Mouse (Mus musculus) liver, embryonic 15.5 days (tissue): ENCODE measurements around the gene Inpp5d. TPM values are rescaled to one million over a fixed set of nuclear protein-coding genes. Genes with fewer than 3 reads are reported as not detected.

Source experiments
- ATAC-seq: fragments of 200-750 bp; cut with Nextera tagmentation; 2 replicates; pipeline ENCODE4 v1.8.0; 2017; ENCODE audit warnings: moderate number of reproducible peaks, mild to moderate bottlenecking, moderate library complexity; ENCODE audit not compliant: insufficient read depth
- H3K27ac ChIP-seq: fragments of 300-500 bp; sonication (generic); replicated peaks from 2 replicates; pipeline ENCODE4 v1.5.1; 2015; ENCODE audit warnings: mild to moderate bottlenecking, inconsistent platforms
- H3K27me3 ChIP-seq: fragments of 300-500 bp; sonication (generic); 2 replicates; pipeline ENCODE4 v1.6.1; 2015; ENCODE audit warnings: mild to moderate bottlenecking, inconsistent platforms
- H3K36me3 ChIP-seq: fragments of 300-500 bp; sonication (generic); replicated peaks from 2 replicates; pipeline ENCODE4 v1.6.1; 2015; ENCODE audit warnings: moderate library complexity, mild to moderate bottlenecking, inconsistent platforms
- H3K4me1 ChIP-seq: fragments of 300-500 bp; sonication (generic); replicated peaks from 2 replicates; pipeline ENCODE4 v1.6.1; 2015; ENCODE audit warnings: inconsistent platforms
- H3K4me2 ChIP-seq: fragments of 300-500 bp; sonication (generic); 2 replicates; pipeline ENCODE4 v1.6.1; 2015; ENCODE audit warnings: moderate library complexity, mild to moderate bottlenecking, inconsistent platforms
- H3K4me3 ChIP-seq: fragments of 300-500 bp; sonication (generic); replicated peaks from 2 replicates; pipeline ENCODE4 v1.5.1; 2015; ENCODE audit warnings: mild to moderate bottlenecking, inconsistent platforms
- H3K9ac ChIP-seq: fragments of 300-500 bp; sonication (generic); 2 replicates; pipeline ENCODE4 v1.6.1; 2015; ENCODE audit warnings: moderate library complexity, mild to moderate bottlenecking, inconsistent platforms
- H3K9me3 ChIP-seq: fragments of 300-500 bp; sonication (generic); replicated peaks from 2 replicates; pipeline ENCODE4 v1.6.1; 2016; ENCODE audit warnings: inconsistent platforms
- WGBS: fragments of 180-500 bp; shearing (Covaris S2); methylation state at CpG from one replicate; pipeline ENCODE4 v1.1.7; 2015; ENCODE audit warnings: mixed read lengths; ENCODE audit not compliant: insufficient replicate concordance; 5-methylcytosine and 5-hydroxymethylcytosine counted together
- polyA plus RNA-seq: library from polyadenylated mRNA; unstranded; fragments of >200 nt; fragmentation: Nextera tagmentation; extraction: Ambion mirVana; gene quantifications from 2 replicates; pipeline ENCODE4 v1.2.1, GENCODE M21; 2015

The Inpp5d gene
- polyA plus RNA-seq = 10.9 and 13.4 TPM in 2 replicates

GRCm38 (mm10) chr1:87620211-87620668 lies at the start of gene Inpp5d:
Gene Inpp5d (plus strand): TSS chr1:87620312.
- H3K9me3 ChIP-seq = no peaks in the 10 kb centered on the region
- no peaks in the 10 kb centered on the region for H3K36me3 ChIP-seq
- no peaks in the 10 kb centered on the region for H3K27me3 ChIP-seq
- ATAC-seq = peak; percentile 54
- 20% methylated on average over 12 of the region's 12 CpGs for WGBS
- peak within 1 kb of the TSS; percentile 73 for H3K4me2 ChIP-seq
- peak within 1 kb of the TSS; percentile 63 for H3K9ac ChIP-seq
- peak within 1 kb of the TSS; percentile 81 for H3K27ac ChIP-seq
- peak within 1 kb of the TSS; percentile 61 for H3K4me3 ChIP-seq
- peaks cover 57% of the 10 kb centered on the region for H3K4me1 ChIP-seq

DNA sequence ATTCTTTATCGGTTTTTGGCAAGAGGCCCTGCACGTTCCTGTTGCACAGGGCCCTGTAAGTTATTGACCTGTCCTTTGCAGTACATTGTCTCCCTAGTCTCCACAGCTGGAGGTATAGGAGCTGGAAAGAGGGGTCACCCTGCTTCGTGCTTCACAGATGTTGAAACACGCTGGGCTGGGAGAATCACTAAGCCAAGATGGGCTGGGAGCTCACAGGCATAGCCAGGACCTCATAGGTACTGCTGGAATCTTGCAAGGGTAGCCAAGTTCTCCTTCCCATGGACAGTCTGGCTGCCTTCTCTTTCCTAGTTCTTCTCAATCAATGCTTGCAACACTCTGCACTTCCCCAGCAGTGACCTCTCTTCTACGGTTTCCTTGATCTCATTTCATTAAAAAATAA lies 46.9 kb upstream of the Inpp5d start:
- WGBS = 48% methylated on average over 5 of the region's 5 CpGs
- no peak overlapping the region for H3K9ac ChIP-seq
- H3K9me3 ChIP-seq = no peaks in the 10 kb centered on the region
- H3K27me3 ChIP-seq = no peaks in the 10 kb centered on the region
- H3K27ac ChIP-seq = peak overlapping the region; percentile 71
- H3K4me1 ChIP-seq = 0 out of 2 replicates have a peak, but pooled peaks cover 4% of the 10 kb centered on the region
- peak overlapping the region; percentile 46 for H3K4me2 ChIP-seq
- H3K36me3 ChIP-seq = no peaks in the 10 kb centered on the region
- H3K4me3 ChIP-seq = peak overlapping the region; percentile 41
- ATAC-seq = peak; percentile 36; the same call in 1 of the 2 replicates

- Histone ChIP-seq H3K4me2 (peak within 1 kb of the TSS; percentile 46), H3K9me3 (no peaks in the 10 kb centered on the region), H3K27ac (peak within 1 kb of the TSS; percentile 73), H3K9ac (no peak within 1 kb of the TSS), H3K27me3 (no peaks in the 10 kb centered on the region), H3K36me3 (no peaks in the 10 kb centered on the region), H3K4me3 (peak within 1 kb of the TSS; percentile 41), H3K4me1 (0 out of 2 replicates have a peak, but pooled peaks cover 4% of the 10 kb centered on the region)
- WGBS = 49% methylated on average over 6 of the region's 6 CpGs
- peak; percentile 91 for ATAC-seq
These were observed 46.3 kb upstream of the Inpp5d start, which contains the start of gene Ngef for GRCm38 (mm10) chr1:87573800-87574215. Gene Ngef (minus strand): TSS chr1:87573870.

DNA sequence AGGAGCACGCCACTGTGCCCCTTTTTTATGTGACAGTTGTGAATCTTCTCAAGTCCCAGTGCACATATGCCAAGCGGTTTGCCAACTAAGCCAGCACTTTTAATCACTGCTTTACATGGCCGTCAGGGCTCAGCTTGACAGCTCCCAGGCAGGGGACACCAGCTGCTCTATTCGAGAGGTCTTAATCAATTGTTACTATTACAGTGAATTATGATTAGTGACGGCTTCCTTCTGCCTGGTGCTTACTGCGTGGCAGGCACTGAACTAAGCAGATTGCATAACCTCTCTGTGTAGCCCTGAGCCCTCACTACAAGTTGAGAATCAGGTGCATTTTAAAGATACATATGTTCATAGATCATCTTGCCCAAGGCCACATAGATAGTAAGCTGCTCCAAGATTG lies 45.8 kb upstream of the Inpp5d start:
- Histone ChIP-seq H3K4me3 (no peak overlapping the region), H3K9me3 (no peaks in the 10 kb centered on the region), H3K9ac (no peak overlapping the region), H3K4me1 (0 out of 2 replicates have a peak, but pooled peaks cover 4% of the 10 kb centered on the region), H3K27me3 (no peaks in the 10 kb centered on the region), H3K4me2 (peak overlapping the region; percentile 17), H3K36me3 (no peaks in the 10 kb centered on the region), H3K27ac (peak overlapping the region; percentile 73)
- ATAC-seq = no peak
- WGBS = 43% methylated on average over 6 of the region's 6 CpGs

DNA sequence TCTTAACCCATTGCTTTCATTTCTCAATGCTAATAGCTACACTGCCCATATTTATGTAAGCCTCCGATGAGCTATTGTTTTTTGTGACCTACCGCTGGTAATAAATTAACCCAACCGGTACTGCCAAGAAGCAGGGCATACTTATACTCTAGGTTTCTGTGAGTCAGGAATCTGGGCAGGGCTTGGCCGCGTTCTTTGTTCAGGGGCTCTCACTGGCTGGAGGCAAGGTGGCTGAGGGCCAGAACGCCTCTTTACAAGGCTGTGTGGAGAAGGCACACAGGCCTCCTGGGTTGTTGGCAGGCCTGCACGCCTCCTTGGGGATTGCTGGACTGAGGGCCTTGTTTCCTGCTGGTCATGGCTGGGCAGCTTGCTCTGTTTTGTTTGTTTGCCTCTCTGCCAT lies 45.3 kb upstream of the Inpp5d start:
- 64% methylated on average over 7 of the region's 7 CpGs for WGBS
- Histone ChIP-seq H3K9ac (no peak overlapping the region), H3K4me2 (no peak overlapping the region), H3K4me1 (0 out of 2 replicates have a peak, but pooled peaks cover 4% of the 10 kb centered on the region), H3K27ac (peak overlapping the region; percentile 73), H3K27me3 (no peaks in the 10 kb centered on the region), H3K9me3 (no peaks in the 10 kb centered on the region), H3K36me3 (no peaks in the 10 kb centered on the region), H3K4me3 (no peak overlapping the region)
- no peak for ATAC-seq

DNA sequence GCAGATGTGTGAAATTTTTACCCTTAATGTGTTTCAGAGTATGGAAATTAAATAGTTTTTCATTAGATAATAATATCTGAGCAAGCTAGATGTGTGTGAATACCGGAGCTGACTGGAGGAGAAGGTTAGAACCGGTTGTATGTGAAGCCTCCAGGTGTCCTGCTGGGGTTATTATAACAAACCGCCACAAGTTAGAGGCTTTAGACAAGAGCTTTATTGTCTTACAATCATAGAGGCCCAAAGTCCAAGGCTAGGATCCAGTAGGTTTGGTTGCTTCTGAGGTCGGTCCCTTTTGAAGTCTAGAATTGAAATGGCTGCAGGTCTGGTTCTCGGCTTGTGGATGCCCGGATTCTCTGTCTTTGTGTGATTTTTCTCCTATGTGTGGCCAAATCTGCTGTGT lies 41.1 kb upstream of the Inpp5d start:
- no peak for ATAC-seq
- no peak overlapping the region for H3K9ac ChIP-seq
- H3K9me3 ChIP-seq = no peaks in the 10 kb centered on the region
- no peaks in the 10 kb centered on the region for H3K36me3 ChIP-seq
- no peak overlapping the region for H3K4me3 ChIP-seq
- 0 out of 2 replicates have a peak, but pooled peaks cover 4% of the 10 kb centered on the region for H3K27me3 ChIP-seq
- WGBS = 63% methylated on average over 6 of the region's 6 CpGs
- H3K4me2 ChIP-seq = no peak overlapping the region
- no peak overlapping the region for H3K27ac ChIP-seq
- H3K4me1 ChIP-seq = 0 out of 2 replicates have a peak, but pooled peaks cover 4% of the 10 kb centered on the region

- Histone ChIP-seq H3K36me3 (no peaks in the 10 kb centered on the region), H3K4me2 (no peak overlapping the region), H3K9me3 (no peaks in the 10 kb centered on the region), H3K9ac (no peak overlapping the region), H3K27ac (no peak overlapping the region), H3K4me1 (no peaks in the 10 kb centered on the region), H3K27me3 (0 out of 2 replicates have a peak, but pooled peaks cover 5% of the 10 kb centered on the region), H3K4me3 (no peak overlapping the region)
- ATAC-seq = no peak
- 6% methylated on average over 3 of the region's 3 CpGs for WGBS
These were observed 39.3 kb upstream of the Inpp5d start for GRCm38 (mm10) chr1:87580824-87581223.

GRCm38 (mm10) chr1:87589162-87589561 lies 30.9 kb upstream of the Inpp5d start:
- Histone ChIP-seq H3K27ac (no peak overlapping the region), H3K9me3 (no peaks in the 10 kb centered on the region), H3K4me1 (no peaks in the 10 kb centered on the region), H3K9ac (no peak overlapping the region), H3K36me3 (no peaks in the 10 kb centered on the region), H3K4me2 (no peak overlapping the region), H3K4me3 (no peak overlapping the region), H3K27me3 (no peaks in the 10 kb centered on the region)
- WGBS = 72% methylated on average over 7 of the region's 7 CpGs
- no peak for ATAC-seq

DNA sequence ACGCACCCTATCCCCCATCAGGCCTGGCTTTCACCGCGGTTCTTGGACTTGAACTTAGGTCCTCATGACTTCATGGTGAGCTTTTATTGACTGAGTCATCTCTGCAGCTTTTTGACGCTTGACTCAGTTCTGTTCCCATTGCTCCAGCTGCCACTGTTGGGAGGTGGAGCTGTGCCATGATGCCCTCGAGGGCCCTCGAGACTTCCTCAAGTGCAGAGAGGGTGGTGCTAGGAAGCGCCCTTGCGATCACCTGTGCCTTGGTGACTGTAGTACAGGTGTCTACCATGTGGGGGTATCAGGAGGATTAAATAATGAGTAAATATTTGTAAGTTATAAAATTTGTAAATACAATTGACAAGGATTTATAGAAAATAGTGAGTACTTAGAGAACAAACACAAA lies 30.1 kb upstream of the Inpp5d start:
- no peak overlapping the region for H3K27ac ChIP-seq
- 66% methylated on average over 8 of the region's 8 CpGs for whole genome bisulfite sequencing
- no peaks in the 10 kb centered on the region for H3K4me1 ChIP-seq
- H3K4me2 ChIP-seq = no peak overlapping the region
- H3K36me3 ChIP-seq = no peaks in the 10 kb centered on the region
- ATAC-seq = no peak
- no peaks in the 10 kb centered on the region for H3K27me3 ChIP-seq
- no peak overlapping the region for H3K4me3 ChIP-seq
- no peak overlapping the region for H3K9ac ChIP-seq
- no peaks in the 10 kb centered on the region for H3K9me3 ChIP-seq

- Histone ChIP-seq H3K4me2 (no peak overlapping the region), H3K4me1 (no peaks in the 10 kb centered on the region), H3K36me3 (no peaks in the 10 kb centered on the region), H3K4me3 (no peak overlapping the region), H3K9ac (no peak overlapping the region), H3K9me3 (no peaks in the 10 kb centered on the region), H3K27ac (no peak overlapping the region), H3K27me3 (no peaks in the 10 kb centered on the region)
- no peak for ATAC-seq
- WGBS = 40% methylated on average over 3 of the region's 3 CpGs
These were observed 25.9 kb upstream of the Inpp5d start for GRCm38 (mm10) chr1:87594261-87594660.

GRCm38 (mm10) chr1:87594671-87595070 lies 25.4 kb upstream of the Inpp5d start:
- H3K9me3 ChIP-seq = no peaks in the 10 kb centered on the region
- no peaks in the 10 kb centered on the region for H3K36me3 ChIP-seq
- no peaks in the 10 kb centered on the region for H3K27me3 ChIP-seq
- ATAC-seq = no peak
- no peaks in the 10 kb centered on the region for H3K4me1 ChIP-seq
- no peak overlapping the region for H3K4me2 ChIP-seq
- no peak overlapping the region for H3K9ac ChIP-seq
- no peak overlapping the region for H3K4me3 ChIP-seq
- no peak overlapping the region for H3K27ac ChIP-seq
- 76% methylated on average over 10 of the region's 10 CpGs for WGBS

DNA sequence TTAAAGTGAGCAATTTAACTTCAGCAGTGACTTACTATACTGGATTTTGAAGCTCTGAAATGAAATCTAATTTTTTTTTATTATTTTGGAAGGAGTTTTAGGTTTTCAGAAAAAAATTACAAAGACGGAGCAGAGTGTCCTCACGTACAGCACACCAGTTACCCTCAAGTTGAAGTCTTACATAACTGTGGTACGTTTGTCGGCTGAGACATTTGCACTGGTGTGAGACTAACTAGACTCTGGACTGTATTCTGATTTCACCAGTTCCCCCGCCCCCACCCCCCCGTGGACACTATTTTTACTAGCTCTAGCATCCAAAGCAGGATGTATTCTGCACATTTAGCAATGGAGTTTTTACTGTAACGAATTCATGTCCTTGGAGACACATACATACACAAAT lies 19.6 kb upstream of the Inpp5d start:
- ATAC-seq = no peak
- no peak overlapping the region for H3K9ac ChIP-seq
- H3K9me3 ChIP-seq = no peaks in the 10 kb centered on the region
- no peak overlapping the region for H3K4me2 ChIP-seq
- no peaks in the 10 kb centered on the region for H3K27me3 ChIP-seq
- H3K27ac ChIP-seq = no peak overlapping the region
- no peak overlapping the region for H3K4me3 ChIP-seq
- H3K36me3 ChIP-seq = no peaks in the 10 kb centered on the region
- H3K4me1 ChIP-seq = no peaks in the 10 kb centered on the region
- WGBS = 55% methylated on average over 7 of the region's 7 CpGs
